Mouse (Mus musculus) thymus, postnatal 10 days (tissue): ENCODE results near the gene Bcr.
A peak's percentile ranks its signal among the peaks of the same experiment; 100 is the strongest.

ENCODE experiments used
- DNase-seq, 2 experiments: peaks; one replicate each; pipeline ENCODE4 v3.0.0; 2021; ENCODE audit warnings: low spot score in 2 of 2

The Bcr gene

DNA sequence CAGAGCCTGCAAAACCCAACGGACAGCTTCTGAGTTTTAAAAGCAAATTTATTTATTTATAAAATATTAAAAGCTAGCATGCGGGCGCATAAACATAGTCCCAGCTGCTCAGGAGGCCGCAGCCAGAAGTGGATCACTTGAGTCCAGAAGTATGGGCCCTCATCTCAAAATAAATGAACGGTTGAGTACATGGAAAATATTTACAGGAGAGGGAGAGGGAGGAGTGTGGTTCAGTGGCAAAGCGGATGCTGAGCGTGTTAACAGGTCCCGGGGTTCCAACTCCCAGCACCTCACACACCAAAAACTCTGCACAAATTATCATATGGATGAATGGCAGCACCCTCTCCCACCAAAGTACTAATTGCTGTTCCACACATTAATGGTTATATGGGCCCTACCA is 2.1 kb upstream of the Bcr start:
- no peak for DNase-seq

DNA sequence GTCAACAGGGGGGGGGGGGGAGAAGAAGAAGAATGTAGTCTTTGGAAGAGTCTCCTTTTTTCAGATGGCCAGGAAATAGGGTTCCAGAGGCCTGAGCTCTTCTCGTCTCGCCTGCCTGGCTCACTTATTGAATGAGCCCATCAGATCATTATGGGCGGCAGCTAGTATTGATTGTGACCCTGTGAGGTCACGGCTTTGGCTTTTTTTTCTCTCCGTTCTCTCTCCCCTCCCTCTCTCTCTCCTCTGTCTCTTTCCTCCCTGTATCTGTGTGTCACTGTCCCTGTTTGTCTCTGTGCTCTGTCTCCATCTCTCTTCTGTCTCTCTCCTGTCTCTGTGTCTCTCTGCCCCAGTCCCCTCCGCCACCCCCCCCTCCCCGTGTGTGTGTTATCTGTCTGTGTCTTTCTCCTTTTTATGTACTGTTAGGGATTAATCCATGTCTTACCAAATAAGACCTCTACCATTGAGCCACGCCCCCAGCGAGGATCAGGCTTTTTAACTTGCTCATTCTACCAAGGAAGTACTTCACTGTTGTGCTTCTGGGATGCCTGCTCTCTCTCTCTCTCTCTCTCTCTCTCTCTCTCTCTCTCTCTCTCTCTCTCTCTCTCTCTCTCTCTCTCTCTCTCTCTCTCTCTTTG is 1.5 kb upstream of the Bcr start:
- DNase-seq, result no peak

DNA sequence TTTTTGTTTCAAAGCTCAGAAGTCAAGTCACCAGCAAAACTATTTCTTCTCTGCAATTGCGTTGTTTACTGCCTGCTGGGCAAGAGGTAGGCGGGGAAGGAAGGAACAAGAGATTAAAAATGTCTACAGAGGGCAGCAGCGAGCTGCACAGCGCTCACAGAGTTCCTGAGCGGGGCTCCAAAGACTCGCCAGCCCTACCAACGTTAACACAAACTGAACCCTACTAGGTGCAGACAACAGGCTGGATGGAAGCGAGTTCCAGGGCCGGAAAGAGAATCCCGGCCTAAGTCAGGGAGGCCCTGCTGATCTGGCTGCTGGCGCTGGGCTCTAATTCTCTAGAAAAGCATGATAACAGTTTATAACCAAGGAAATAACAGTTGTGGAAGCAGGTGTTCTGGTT is 996 bp upstream of the Bcr start:
- DNase-seq, result peak; percentile 61 to 75

DNA sequence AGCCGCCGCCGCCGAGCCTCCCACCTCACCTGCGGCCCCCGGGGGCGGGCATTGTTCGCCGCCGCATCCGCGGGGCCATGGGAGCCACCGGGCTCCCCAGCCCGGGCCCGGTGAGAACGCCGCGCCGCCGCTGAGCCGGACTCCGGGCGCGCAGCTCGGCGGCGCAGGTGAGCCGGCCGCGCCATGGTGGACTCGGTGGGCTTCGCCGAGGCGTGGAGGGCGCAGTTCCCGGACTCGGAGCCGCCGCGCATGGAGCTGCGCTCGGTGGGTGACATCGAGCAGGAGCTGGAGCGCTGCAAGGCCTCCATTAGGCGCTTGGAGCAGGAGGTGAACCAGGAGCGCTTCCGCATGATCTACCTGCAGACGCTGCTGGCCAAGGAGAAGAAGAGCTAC is 447 bp downstream of the Bcr start:
- DNase-seq, result peak; percentile 22 to 25

DNA sequence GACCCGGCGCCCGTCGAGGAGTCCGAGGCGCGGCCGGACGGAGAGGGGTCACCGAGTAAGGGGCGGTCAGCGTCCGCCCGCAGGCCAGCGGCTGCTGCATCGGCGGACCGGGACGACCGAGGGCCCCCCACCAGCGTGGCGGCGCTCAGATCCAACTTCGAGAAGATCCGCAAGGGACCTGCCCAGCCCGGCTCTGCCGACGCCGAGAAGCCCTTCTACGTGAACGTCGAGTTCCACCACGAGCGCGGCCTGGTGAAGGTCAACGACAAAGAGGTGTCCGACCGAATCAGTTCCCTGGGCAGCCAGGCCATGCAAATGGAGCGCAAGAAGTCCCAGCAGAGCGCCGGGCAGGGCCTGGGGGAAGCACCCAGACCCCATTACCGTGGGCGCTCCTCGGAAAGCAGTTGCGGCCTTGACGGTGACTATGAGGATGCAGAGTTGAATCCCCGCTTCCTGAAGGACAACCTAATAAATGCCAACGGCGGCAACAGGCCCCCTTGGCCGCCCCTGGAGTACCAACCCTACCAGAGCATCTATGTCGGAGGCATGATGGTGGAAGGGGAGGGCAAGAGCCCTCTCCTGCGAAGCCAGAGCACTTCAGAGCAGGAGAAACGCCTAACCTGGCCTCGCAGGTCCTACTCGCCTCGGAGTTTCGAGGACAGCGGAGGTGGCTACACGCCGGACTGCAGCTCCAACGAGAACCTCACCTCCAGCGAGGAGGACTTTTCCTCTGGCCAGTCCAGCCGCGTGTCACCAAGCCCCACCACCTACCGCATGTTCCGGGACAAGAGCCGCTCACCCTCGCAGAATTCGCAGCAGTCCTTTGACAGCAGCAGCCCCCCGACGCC is 1.2 kb downstream of the Bcr start:
- DNase-seq, result peak in 1 of 2 experiments; percentile 25

DNA sequence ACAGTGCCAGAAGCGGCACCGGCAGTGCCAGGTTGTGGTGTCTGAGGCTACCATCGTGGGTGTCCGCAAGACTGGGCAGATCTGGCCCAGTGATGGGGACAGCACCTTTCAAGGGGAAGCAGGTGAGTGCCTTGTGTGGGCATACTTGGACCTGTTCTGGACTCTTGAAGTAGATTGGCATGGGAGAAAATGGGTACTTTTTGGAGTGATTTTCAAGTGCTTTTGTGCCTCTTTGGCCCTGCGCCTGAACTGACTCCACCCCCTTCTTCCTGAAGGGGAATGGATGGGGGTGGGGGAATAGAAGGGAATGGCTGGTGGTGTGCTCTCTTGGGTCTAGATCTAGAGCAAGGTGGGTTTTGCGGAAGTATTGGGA is 1.8 kb downstream of the Bcr start:
- DNase-seq, result no peak

DNA sequence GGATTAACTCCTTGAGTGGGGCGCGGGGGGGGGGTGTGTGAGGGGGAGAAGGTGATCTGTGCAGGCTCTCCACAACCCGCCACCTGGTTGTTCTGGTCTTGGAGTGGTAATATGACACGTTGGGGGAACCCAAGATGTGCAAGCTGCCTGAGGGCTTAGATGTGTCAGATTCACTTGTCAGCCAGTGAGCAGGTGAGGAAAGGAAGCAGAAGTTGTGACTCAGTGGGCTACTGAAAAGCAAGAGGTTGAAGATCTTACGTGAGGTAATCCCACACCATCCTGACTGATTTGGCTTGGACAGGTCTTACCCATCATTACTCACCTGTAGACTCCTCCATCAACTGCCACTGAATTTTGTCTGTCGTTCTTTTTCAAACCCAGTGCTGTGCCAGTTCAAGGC is 2.2 kb downstream of the Bcr start:
- DNase-seq, result no peak

DNA sequence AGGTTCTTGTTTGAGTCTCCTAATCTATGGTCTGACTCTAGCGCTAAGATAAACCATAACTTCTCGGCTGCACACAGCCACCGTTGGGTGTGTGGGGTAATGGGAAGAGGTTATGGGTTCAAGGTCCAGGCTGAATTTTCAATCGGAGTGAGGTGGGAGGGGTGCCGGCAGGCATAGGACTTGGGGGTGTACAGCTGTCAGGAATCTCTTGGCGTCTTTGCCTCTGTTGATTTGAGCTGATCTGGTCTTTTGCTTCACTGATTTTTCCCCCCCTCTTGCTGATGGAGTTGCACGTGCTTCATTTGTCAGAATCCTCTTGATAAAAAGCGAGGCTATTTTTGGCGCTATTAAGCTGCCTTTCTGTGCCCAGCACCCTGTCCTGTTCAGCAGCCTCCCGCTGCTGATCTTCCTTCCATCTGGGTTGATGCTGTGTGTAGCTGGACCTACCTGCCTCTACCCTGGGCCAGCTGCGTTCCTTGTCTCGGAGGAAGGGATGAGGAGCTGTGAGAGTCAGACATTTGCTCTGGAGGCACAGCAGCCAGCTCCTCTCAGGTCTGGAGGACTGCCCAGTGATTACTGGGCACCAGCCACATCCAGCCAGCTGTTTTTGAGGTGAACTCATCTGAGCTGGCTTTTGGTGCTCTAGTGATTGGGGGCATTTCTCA is 3.0 kb downstream of the Bcr start:
- DNase-seq, result no peak

DNA sequence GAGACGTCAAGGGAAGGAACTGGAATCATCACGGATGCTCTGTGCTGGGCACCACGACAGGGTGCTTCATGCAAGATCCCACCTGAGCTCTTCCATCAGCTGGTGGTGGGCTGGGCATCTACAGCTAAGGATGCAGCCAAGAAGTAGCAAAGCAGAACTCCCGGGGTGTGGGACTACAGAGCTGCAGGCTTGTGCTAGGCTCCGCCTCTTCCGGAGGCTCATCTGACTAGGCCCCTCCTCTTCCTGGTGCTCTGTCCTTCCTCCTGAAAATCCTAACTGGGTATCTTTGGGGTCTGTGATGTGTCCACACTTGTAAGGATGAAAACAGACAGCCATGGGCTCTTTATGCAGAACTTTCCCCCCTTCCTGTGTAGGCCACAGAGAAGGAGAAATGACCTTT is 5.3 kb downstream of the Bcr start:
- no peak for DNase-seq

DNA sequence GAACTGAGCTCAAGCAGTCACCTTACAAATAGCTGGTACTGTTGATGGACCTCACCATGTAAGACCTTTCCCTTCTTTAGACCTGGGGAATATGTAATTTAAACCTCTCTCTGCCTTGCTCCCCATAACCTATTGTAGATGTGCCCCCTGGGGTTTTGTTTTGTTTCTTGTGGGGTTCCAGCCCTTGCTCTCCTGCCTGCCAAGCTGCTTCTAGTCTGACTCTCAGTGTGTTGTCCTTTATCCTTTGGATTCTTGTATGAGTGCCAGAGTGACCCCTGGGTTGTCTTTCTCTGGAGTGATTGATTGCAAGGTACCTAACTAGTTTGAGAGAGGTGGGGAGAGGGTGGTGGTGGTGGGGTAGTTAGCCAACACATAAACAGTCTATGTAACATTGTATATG is 7.1 kb downstream of the Bcr start:
- DNase-seq, result no peak

DNA sequence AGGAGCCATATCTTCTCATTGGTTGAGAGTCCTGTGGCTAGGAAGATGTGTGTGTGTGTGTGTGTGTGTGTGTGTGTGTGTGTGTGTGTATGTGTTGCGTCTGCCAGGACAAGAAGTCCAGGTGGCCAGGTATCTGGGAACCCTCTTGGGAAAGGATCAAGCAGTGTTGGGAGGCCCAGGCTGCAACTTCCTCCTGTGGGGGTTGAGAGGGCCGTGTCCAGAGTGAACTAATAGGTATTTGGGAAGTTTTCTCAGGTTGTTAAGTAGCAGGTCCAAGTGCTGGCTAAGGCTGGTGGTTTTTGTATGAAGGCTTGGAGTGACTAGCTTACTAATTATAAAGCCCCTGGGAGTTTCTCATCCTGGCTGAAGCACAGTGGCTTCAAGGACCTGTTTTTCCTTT is 7.7 kb downstream of the Bcr start:
- no peak for DNase-seq

DNA sequence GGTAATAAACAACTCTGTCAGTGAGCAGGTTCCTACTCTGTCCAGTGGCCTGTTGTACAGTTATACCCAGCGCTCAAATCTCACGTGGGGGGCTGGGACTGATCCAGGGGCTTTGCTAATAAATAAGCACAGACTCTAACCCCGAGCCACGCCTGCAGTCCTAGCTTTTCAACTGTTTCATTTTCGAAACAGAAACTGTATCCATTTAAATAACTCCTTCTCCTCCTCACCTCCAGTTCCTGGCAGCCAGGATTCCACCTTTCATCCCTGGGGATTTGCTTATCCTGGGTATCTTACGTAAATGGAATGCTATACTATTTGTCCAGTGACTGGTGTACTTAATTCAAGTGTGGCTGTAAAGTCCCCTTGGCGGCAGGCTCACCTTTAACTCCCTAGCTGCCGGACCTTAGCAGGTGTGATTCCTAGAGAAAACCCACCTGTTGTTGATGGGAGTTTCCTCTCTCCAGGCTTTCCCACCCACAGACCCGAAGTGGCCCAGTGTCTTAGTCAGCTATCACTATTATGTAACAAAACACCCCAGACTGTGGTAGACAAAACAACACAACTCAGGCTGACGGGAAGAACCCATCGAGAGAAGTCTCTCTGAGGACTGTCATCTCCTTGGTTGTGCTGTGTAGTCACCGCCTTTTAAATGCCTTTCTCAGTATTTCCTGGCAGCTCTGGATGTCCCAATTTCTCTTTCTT is 8.4 kb downstream of the Bcr start:
- no peak for DNase-seq

DNA sequence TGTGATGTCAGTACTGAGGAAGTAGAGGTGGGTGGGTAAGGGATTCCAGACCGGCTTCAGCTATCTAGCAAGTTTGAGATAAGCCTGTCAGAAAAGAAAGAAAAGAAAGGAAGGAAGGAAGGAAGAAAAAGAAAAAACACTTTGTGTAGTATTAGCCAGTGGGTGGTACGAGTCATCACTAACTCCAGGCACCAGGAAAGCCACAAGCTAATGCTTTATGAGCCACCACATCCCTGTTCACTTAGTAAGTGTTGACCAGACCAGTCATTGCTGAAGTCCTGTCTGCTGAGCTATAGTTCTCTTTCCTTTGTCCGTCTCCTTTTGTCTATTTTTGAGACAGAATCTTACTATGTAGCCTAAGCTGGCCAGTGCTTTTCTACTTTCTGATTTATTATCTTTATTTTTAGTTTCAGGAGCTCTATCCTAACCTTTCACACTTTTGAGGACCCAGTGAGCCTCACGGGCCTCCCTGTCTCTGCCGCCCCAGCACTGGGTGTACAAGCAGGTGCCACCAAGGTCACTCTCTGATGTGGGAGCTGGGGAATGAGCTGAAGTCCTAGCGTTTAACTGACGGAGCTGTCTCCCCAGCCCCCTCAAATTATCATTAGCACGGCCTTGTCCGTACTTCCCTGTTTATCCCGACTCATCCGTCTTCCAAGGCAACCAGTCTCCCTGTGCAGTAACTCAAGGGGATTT is 10.0 kb downstream of the Bcr start:
- DNase-seq, result no peak

DNA sequence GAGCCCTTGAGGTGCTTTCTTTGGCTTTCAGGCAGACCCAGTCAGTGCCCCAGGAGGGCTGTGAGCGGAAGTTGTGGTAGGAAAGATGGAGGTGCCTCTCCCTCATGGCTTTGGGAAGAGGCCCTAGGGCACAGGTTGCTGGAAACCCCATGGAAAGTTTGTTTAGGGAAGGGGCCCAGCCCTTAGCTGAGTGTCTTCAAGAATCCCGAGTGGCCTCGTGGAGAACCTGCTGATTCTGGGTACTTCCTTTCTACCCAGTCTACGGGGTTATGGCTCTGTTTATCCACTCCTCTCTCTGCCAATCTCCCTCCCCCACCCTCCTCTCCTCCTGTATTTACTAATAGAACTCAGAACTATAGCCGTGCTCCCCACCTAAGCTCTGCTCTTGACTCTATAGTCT is 15.3 kb downstream of the Bcr start:
- DNase-seq, result no peak

DNA sequence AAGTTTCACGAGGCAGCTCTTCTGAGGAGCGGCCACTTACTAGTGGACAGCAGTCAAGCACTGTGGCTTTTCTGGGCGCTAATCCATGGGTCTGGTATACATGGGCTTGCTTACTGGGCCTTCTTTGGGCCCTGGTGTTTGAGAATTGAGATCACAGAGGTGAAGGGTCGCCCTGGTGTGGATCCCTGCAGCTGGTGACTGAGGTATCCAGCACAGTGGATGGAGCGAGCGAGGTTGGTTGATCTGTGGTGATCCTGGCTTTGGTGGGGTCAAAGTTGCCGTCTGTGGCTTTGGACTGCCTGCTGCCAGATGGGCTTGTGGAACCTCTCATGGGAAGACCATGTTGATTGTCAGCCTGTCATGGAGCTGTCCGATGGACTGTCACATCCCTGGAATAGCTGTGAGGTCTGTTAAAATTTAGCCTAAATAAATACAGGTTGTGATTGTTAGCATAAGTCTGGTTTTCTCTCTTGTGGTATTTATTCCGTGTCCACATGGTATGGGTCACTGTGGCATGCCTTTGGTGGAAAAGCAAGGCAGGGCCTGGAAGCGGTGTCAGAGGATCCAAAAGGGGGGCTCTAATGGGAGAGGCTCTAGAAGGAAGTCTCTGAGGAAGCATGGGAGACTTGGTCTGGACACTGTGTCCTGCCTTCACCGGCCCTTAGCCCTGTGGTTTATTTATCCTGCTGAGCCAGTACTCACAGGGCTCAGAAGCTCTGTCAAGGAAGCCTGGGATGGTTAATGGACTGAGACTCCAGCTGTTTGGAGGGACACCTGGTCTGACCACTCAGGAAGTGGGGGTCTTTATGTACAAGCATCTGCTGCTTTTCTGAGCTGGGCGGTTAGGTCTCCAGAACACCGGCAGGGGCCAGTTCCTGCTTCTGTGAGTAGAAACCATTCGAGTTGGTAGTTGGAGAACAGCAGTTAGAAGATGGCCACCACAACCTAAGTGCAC is 18.1 kb downstream of the Bcr start:
- DNase-seq, result no peak

DNA sequence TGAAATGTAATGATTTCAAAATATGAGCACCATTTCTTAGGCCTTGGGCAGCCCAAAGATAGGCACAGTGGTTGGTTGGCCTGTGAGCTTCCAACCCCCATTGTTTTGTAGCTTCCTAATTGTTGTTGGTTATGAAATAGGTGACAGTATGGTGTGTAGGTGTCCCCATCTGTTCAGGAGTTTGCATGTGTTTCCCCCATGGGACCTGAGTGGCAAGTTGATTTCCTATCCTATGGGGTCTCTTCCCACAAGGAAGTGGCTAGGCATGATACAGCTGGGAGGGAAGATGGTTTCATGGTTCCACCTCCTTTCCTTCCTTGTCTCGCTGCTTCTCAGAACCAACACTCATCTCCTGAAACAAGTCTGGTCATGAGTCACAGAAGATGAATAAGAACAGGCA is 24.9 kb downstream of the Bcr start:
- no peak for DNase-seq

DNA sequence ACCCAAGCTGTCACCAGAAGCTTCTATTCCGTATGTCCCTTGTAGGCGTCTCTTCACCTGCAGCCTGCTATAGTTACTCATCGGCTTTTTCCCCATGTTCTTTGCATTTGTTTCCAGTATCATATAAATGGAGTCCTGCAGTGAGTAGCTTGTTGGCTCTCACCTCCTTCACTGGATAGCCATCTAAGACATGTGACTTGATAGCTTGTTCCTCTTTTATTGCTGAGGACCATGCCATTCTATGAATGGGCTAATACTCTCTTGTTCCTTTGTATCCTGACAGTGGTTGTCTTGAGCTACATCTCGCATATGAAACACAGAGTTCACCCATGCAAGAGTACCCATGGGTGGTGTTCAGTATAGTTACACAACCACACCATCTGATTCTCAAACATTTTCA is 28.1 kb downstream of the Bcr start:
- DNase-seq, result no peak

DNA sequence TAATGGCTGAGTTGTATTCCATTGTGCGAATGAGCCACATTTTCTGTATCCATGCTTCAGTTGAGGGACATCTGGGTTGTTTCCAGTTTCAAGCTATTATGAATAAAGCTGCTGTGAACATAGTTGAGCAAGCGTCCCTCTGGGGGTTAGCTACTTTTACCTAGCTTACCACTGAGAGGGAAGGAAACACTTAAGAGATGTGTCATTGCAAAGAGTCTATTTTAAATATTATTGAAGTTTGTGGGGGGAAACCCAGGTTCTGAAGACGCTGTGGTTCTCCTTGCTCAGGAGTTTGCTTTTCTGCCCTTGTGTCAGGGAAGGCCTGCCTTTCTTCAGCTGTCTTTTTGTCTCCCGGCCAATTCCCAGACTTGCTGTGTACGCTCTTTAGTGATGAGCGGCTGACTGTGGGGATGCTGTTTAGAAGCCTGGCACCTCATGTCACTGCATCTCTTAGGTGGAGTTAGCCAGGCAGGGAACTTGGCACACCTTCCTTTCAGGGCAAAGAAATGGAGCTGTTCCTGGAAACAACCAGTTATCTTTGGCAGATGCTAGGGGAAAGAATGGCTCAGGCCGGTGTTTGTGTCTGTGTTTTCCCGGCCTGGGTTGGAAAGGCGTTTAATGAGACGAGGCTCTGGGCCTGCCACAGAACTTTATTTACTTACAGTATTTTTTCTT is 31.2 kb downstream of the Bcr start:
- no peak for DNase-seq

DNA sequence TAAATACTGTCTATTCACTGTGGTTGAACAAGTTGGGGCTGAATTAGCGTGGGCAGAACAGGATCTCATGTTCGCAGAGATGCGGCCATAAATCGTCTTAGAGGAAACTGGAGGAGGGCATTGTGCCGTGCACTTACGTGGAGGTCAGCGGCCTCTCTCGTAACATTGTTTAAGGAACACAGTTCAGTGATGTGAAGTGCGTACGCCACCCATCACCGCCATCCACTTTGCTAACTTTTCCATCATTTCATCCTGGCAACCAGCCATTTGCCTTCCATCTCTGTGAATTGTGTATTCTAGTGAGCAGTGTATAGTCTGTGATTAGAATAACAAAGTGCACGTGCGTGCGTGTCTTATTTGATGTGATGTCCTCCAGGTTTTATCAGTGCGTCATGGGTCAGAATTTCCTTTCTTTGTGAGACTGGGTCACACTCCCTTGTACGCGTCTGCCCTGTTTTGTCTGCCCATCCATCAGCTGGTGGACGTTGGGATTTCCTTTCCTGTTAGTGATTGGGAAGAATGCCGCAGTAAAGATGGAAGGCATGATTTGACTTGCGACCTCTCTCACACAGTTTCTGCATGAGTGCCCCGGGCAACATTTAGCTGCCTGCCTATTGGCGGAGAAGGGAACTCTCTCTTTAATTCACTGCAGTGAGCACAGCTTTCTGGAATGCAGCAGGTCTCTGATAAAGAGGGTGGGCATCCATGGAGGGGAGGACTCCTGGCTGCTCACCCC is 33.0 kb downstream of the Bcr start:
- no peak for DNase-seq
